ENCODE assay signal across 8 mouse cellular contexts in the genomic region with DNA sequence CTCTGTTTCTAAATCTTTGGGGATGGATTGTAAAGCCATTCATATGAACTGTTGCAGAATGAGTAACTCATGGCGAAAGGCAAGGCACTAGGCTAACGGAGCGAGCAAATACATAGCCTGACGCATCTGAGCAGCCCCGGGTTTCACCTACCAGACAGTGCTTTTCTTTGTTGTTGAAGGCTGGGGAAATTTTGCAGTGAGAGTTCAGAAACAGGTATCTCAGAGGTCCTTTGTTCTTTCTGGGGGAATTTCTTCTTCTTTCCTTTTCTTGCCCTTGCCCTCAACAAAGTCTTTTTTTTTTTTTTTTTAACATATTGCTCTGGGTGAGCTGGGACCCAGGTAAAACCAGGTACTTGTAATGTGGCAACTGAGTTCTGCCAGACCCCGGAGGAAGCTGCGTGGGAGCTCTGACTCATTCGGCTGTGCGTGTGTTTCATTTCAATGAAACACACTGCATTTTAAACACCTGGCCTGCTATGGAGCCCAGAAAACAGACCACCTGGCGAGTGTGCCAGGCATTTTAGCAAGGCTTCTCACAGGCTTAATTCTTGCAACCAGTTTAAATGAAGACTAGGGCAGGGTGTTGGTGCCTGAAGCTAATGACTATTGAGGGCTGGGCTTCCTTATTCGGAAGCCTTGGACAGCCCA. TPM values are rescaled to one million over a fixed set of nuclear protein-coding genes. Genes with fewer than 3 reads are reported as not detected.
DNase-seq lines count a peak whose midpoint lies in the region; ATAC-seq lines count a peak whose summit lies in the region.

A gene (plus strand): TSS at position 484 of the 648 bp plus-strand sequence.

- H3K4me2 ChIP-seq in midbrain, embryonic 15.5 days, result peak within 1 kb of the TSS; percentile 67

- peak within 1 kb of the TSS; percentile 50 for H3K9ac ChIP-seq in midbrain, embryonic 15.5 days

- no peaks in the 10 kb centered on the region for H3K9me3 ChIP-seq in midbrain, embryonic 15.5 days

- WGBS in midbrain, embryonic 15.5 days, result 61% methylated on average over 11 of the region's 11 CpGs

- ATAC-seq in frontal cortex, adult (ENCODE audit: low TSS enrichment), result peak; percentile 52
- ATAC-seq in midbrain, embryonic 15.5 days (replicated peaks), result peak; percentile 23; the same call in 1 of the 2 replicates

- H3K27me3 ChIP-seq in midbrain, embryonic 15.5 days (replicated peaks), result peaks cover 16% of the 10 kb centered on the region

- H3K27ac ChIP-seq in midbrain, embryonic 15.5 days, result no peak within 1 kb of the TSS

- H3K4me1 ChIP-seq in midbrain, embryonic 15.5 days, result peaks cover 12% of the 10 kb centered on the region

- no peaks in the 10 kb centered on the region for H3K36me3 ChIP-seq in midbrain, embryonic 15.5 days (replicated peaks)

- H3K4me3 ChIP-seq in midbrain, embryonic 15.5 days, result peak within 1 kb of the TSS; percentile 40

- no peak for DNase-seq in frontal cortex, postnatal 36 days (ENCODE audit: low spot score in 2 of 2)
- peak; percentile 6 for DNase-seq in thymus, postnatal 14 days
- DNase-seq in thymus, postnatal 25 days, result no peak
- peak; percentile 34 for DNase-seq in layer of hippocampus, adult 9-11 months
- DNase-seq in thymus, postnatal 0 days (ENCODE audit: low spot score), result no peak
- DNase-seq in embryo, embryonic 11 days, result no peak

RNA-seq across cellular contexts. Expression of the gene that starts here (rescaled TPM):
- 34.7 and 36.2 TPM in 2 replicates for polyA plus RNA-seq in midbrain, embryonic 15.5 days (2015; fragmentation: Nextera tagmentation; extraction: Ambion mirVana)
- polyA plus RNA-seq in thymus, postnatal 0 days (2015; fragmentation: Nextera tagmentation; extraction: Ambion mirVana), result 7.3 and 8.0 TPM in 2 replicates

Comparison
In these comparisons a context has a peak if more than half of its experiments do, and no peak if none do; other contexts are left out.
1. DNase-seq: peak in thymus, postnatal 14 days (single experiment) and layer of hippocampus, adult 9-11 months (single experiment); none in frontal cortex, postnatal 36 days (0 of 2), thymus, postnatal 25 days (single experiment), thymus, postnatal 0 days (single experiment) and embryo, embryonic 11 days (single experiment).